Mouse (Mus musculus) adrenal gland, postnatal 4 days (tissue): ENCODE measurements around the gene Ppp1r14b. TPM values are rescaled to one million over a fixed set of nuclear protein-coding genes. Genes with fewer than 3 reads are reported as not detected.
"Not testable (repeated sequence)": the region's sequence is repeated elsewhere in the genome, so short reads cannot be mapped to it uniquely, and the experiment has no call there.

Source experiments
- DNase-seq, 2 experiments: peaks; one replicate each; pipeline ENCODE4 v3.0.0; 2021 to 2022; ENCODE audit warnings: low spot score in 2 of 2, mixed read lengths in 2 of 2
- total RNA-seq, 2 experiments: library from RNA; stranded (reverse); gene quantifications; 2 replicates each; pipeline ENCODE4 v1.2.3; 2021

Ppp1r14b gene
- total RNA-seq, 2 experiments from 2014 or later: 292 to 312 TPM

- DNase-seq: no peak
Measured at GRCm38 (mm10) chr19:6973581-6974190, 1.1 kb upstream of the Ppp1r14b start.

- DNase-seq: peak in 1 of 2 experiments; percentile 52
Measured at GRCm38 (mm10) chr19:6975537-6976521, 1.1 kb downstream of the Ppp1r14b start, which contains the start of gene Plcb3. Gene Plcb3 (minus strand): TSS chr19:6976470.

GRCm38 (mm10) chr19:6977759-6978638, 3.2 kb downstream of the Ppp1r14b start:
- DNase-seq: no peak

- no peak for DNase-seq
Measured at GRCm38 (mm10) chr19:6978639-6978974, 3.8 kb downstream of the Ppp1r14b start.

GRCm38 (mm10) chr19:6979001-6979479, 4.3 kb downstream of the Ppp1r14b start:
- no peak for DNase-seq

- peak; percentile 99 to 100 for DNase-seq
Measured at GRCm38 (mm10) chr19:6979486-6980380, 5.0 kb downstream of the Ppp1r14b start.

GRCm38 (mm10) chr19:6980381-6981093, 5.8 kb downstream of the Ppp1r14b start, which contains the start of gene Fkbp2:
Gene Fkbp2 (minus strand): TSS chr19:6980501.
- DNase-seq: peak; percentile 88 to 99

GRCm38 (mm10) chr19:6981465-6981864, 6.7 kb downstream of the Ppp1r14b start:
- no peak for DNase-seq

GRCm38 (mm10) chr19:6983621-6984020, 8.9 kb downstream of the Ppp1r14b start:
- DNase-seq: no peak

GRCm38 (mm10) chr19:6985300-6985699, 10.5 kb downstream of the Ppp1r14b start:
- DNase-seq: no peak

- DNase-seq: no peak
Measured at GRCm38 (mm10) chr19:6985951-6986708, 11.4 kb downstream of the Ppp1r14b start.

GRCm38 (mm10) chr19:6987061-6987903, 12.5 kb downstream of the Ppp1r14b start, which contains the start of gene Vegfb:
Gene Vegfb (minus strand): TSS chr19:6987651.
- DNase-seq: peak in 1 of 2 experiments; percentile 62

GRCm38 (mm10) chr19:6987904-6988285, 13.1 kb downstream of the Ppp1r14b start:
- DNase-seq: no peak

- DNase-seq: no peak
Measured at GRCm38 (mm10) chr19:6989251-6989650, 14.5 kb downstream of the Ppp1r14b start.

GRCm38 (mm10) chr19:6990712-6991111, 15.9 kb downstream of the Ppp1r14b start:
- no peak for DNase-seq

- not testable (repeated sequence) for DNase-seq
Measured at GRCm38 (mm10) chr19:6991166-6991565, 16.4 kb downstream of the Ppp1r14b start.
